Mouse (Mus musculus) spleen, embryonic (tissue): ENCODE results near the gene Sh3pxd2b.

ENCODE experiments used
- CTCF ChIA-PET: fragments of 350-600 bp; sonication (Branson Sonifier 250); formaldehyde crosslinking; loops from one replicate; lab custom pipeline; 2022; lab: Charles Lee

Sh3pxd2b gene

GRCm38 (mm10) chr11:32373266-32374026 lies 25.8 kb downstream of the Sh3pxd2b start:
- CTCF ChIA-PET, result no interaction called here

GRCm38 (mm10) chr11:32374027-32374589 lies 26.5 kb downstream of the Sh3pxd2b start:
- CTCF ChIA-PET, result no interaction called here

GRCm38 (mm10) chr11:32375104-32375535 lies 27.5 kb downstream of the Sh3pxd2b start:
- CTCF ChIA-PET, result no interaction called here

- CTCF ChIA-PET, result no interaction called here
Observed at GRCm38 (mm10) chr11:32376086-32376485, 28.5 kb downstream of the Sh3pxd2b start.

DNA sequence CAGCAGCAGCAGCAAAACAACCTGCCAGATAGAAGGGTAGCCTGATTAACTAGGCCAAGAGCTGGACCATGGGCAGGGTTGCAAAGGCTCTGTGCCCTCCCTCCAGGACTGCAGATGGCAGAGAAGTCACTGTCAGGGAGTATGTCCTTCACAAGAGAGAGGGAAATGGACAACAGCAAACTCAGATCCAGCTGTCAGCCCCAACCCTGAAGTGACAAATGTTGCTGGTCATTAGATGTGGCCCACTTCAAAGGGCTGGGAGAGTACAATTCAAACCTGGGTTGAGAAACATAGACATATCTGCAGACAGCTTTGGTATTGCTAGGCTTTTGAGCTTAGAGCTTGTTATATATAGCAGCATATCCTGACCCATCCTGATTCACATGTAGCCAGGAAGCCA lies 32.3 kb downstream of the Sh3pxd2b start:
- CTCF ChIA-PET, result no interaction called here

GRCm38 (mm10) chr11:32383341-32384134 lies 35.9 kb downstream of the Sh3pxd2b start:
- CTCF ChIA-PET, result no interaction called here

DNA sequence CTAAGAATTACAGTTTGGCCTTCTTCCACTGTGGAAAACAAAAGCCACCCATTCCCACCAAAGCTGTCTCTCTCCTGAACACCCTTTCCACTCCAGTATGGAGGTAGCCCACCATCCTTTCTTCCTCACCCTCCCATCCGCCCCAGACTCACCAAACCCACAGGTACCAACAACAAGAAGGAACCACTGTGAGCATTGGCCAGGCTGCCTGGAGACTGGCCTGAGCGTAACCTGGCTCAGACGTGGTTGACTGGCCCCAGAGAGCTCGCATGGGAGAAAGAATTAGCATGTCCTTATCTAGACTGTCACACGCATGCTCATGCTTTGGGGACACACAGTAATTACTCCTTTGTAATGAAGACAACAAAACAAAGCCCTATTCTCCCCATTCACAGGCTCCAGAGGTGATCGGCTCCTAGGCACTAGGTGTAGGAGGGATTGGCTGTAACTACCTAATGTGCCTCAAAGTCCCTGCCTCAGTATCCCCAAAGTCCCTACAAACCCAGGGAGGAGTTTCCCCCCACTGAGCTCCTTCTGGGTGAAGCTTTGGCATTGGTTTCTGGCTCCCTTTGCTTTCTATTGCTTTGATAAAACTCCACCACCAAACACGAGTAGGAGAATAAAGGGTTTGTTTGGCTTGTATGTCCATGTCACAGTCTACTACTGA lies 36.6 kb downstream of the Sh3pxd2b start:
- CTCF ChIA-PET, result no interaction called here

DNA sequence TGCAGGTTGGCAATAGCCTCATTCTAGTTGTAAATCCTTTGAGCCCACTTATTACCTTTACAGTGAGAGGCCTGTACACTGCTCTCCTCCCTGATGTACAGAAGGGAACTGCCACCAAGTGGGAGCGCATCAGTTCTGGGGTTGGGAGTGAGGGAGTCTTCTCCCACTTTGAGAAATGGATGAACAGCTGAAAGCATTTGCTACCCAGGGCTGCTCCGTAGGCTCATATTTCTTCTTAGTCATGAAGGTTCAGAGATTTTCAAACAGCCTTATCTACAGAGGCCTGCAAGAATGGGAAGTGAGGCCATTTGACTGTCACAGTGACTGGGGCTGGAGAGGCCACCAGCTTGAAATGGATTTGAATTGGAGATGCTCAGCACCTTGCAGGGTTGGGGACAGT lies 38.4 kb downstream of the Sh3pxd2b start:
- CTCF ChIA-PET, result no interaction called here

DNA sequence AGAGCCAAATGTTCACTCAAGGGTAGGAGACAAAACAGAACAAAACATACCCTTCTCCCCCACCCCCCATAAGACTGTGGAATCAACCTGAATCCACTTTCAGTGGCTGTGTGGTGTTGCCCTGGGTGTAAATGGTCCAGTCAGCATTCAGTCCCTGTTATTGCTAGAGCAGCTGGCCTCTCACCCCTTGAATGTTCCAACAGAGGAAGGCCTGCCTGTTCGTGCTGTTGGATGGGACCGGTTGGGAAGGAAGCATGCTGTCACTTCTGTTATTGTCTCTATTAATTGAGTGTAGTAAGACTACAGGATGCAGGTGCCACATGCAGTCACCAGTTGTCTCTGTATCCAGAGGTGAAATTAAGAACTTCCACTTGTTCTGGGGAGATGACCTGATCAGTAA lies 40.4 kb downstream of the Sh3pxd2b start:
- CTCF ChIA-PET, result no interaction called here

DNA sequence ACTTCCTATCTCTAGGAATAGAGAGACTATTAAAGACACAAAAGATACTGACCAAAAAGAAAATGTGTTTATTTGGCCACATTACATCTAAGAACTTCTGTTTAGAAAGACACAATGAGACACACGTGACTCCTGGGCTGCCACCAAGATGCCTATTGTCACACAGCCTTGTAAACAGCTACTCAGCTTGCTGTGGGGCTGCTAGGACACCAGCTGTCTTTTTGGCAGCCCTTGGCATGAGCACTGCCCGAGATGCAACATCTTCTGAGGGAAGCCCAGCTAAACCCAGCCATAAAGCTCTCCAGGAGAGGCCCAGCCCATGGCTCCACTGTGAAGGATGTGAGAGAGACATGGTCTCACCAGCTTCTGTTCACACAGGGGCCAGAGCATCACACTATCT lies 45.5 kb downstream of the Sh3pxd2b start:
- CTCF ChIA-PET, result interaction anchor here (0.6 kb wide), 1 partner anchor 13 kb away, joined by 5 read pairs; no protein-coding TSS in a partner anchor

- CTCF ChIA-PET, result no interaction called here
Observed at GRCm38 (mm10) chr11:32395791-32396190, 48.2 kb downstream of the Sh3pxd2b start.

DNA sequence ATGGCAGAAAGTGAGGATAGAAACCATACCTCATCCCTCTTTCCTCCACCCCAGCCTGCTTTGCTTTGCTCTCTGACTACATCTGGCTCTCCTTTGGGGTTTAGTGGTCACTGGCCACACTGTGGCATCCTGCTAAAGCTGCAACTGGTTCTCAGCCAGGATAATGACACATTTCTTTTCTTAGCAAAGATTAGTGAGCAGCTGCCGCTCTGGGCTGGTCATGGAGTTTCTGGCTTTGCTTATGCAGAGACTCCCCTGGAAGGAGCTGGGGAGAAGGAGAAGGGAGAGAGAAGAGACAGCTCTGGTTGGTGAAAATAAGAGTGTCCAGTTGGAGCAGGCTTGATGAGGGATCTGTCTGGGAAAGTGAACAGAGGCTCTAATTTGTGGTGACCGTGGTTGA lies 50.8 kb downstream of the Sh3pxd2b start:
- CTCF ChIA-PET, result no interaction called here

- CTCF ChIA-PET, result no interaction called here
Observed at GRCm38 (mm10) chr11:32399261-32399660, 51.6 kb downstream of the Sh3pxd2b start.

- CTCF ChIA-PET, result no interaction called here
Observed at GRCm38 (mm10) chr11:32402712-32403111, 55.1 kb downstream of the Sh3pxd2b start.

DNA sequence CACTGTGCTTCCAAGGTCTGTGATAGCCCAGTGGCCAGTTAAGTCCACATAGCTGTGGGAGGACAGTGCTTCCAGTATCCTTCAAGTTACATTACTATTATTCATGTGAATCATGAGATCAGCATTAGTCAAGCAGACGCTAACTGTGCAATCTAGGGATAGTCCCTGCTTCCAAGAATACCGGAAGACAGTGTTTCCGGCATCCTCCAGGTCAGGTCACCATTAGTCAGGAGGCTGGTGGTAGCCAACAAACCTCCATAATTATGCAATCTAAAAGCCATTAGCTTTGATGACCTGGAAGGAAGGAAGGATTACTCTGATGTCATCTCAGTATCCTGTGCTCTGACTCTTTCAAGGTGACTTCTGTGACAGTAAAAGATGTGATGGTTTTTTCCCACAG lies 57.1 kb downstream of the Sh3pxd2b start:
- CTCF ChIA-PET, result interaction anchor here (0.7 kb wide), 1 partner anchor 537 kb away, joined by 5 read pairs; no protein-coding TSS in a partner anchor

- CTCF ChIA-PET, result interaction anchor here (0.7 kb wide), 1 partner anchor 58 kb away, joined by 3 read pairs; no protein-coding TSS in a partner anchor
Observed at GRCm38 (mm10) chr11:32407863-32408262, 60.2 kb downstream of the Sh3pxd2b start.

DNA sequence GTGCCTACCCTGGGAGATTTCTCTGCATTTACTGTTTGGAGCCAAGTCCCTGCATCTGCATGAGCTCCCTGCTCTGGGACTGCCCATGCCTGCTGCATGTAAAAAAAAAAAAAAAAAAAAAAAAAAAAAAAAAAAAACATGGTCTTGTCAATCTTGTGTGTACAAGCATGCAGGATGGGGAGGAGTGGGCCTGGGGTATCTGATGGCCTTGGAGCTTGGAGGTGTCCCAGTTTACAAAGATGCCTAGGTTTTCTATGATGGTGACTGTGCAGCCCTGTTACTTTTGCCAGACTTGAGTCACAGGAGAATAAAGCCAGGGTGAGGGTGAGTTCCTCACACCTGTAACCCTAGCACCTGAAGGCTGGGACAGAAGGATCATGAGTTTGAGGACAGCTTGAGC lies 61.4 kb downstream of the Sh3pxd2b start:
- CTCF ChIA-PET, result interaction anchor here (0.5 kb wide), 1 partner anchor 145 kb away, joined by 5 read pairs; no protein-coding TSS in a partner anchor

GRCm38 (mm10) chr11:32409823-32410562 lies 62.4 kb downstream of the Sh3pxd2b start:
- CTCF ChIA-PET, result interaction anchor here (0.5 kb wide), 1 partner anchor 144 kb away, joined by 5 read pairs; no protein-coding TSS in a partner anchor

GRCm38 (mm10) chr11:32420001-32420400 lies 72.4 kb downstream of the Sh3pxd2b start:
- CTCF ChIA-PET, result no interaction called here

GRCm38 (mm10) chr11:32423311-32423710 lies 75.7 kb downstream of the Sh3pxd2b start:
- CTCF ChIA-PET, result no interaction called here

GRCm38 (mm10) chr11:32424600-32424999 lies 77.0 kb downstream of the Sh3pxd2b start:
- CTCF ChIA-PET, result no interaction called here
